Mouse (Mus musculus) CH12.LX (cell line): ENCODE measurements around the gene Snx21. TPM values are rescaled to one million over a fixed set of nuclear protein-coding genes. Genes with fewer than 3 reads are reported as not detected.

Experiments used
- DNase-seq: peaks from one replicate; pipeline ENCODE4 v3.0.0-alpha.2; 2013; ENCODE audit errors: extremely low read depth
- H3K27ac ChIP-seq: 2 replicates; pipeline ENCODE4 v1.5.1; 2012; ENCODE audit warnings: low read depth, mild to moderate bottlenecking, control low read depth, moderate library complexity; ENCODE audit not compliant: insufficient read depth
- H3K27me3 ChIP-seq: replicated peaks from 2 replicates; pipeline ENCODE3; 2012; ENCODE audit warnings: inconsistent platforms
- H3K36me3 ChIP-seq, 2 experiments: replicated peaks in 1 of 2; 2 replicates each; pipeline versions ENCODE3 to v1.6.1; 2012; ENCODE audit warnings: inconsistent platforms in 1 of 2, low read length in 1 of 2, mild to moderate bottlenecking in 1 of 2, mixed read lengths in 1 of 2, moderate library complexity in 1 of 2; ENCODE audit not compliant: control insufficient read depth in 1 of 2, insufficient read depth in 1 of 2
- H3K4me1 ChIP-seq, 2 experiments: 2 replicates each; pipeline ENCODE4 v1.6.1; 2012; ENCODE audit warnings: inconsistent platforms in 1 of 2, moderate library complexity in 1 of 2; ENCODE audit not compliant: insufficient read depth in 2 of 2, control insufficient read depth in 1 of 2
- H3K4me2 ChIP-seq: 2 replicates; pipeline ENCODE4 v1.6.1; 2012; ENCODE audit warnings: low read depth, mild to moderate bottlenecking, control low read depth; ENCODE audit not compliant: poor library complexity, insufficient read depth, severe bottlenecking
- H3K4me3 ChIP-seq, 3 experiments: fragments of 150-350 bp in 1 of 3; sonication (generic) in 1 of 3; replicated peaks in 1 of 3; 2 replicates each; pipeline versions ENCODE3 to v1.5.1; 2011 to 2012; ENCODE audit warnings: low read depth in 2 of 3, low read length in 2 of 3, mild to moderate bottlenecking in 2 of 3, moderate library complexity in 2 of 3, control low read depth in 1 of 3, improper control_type of control experiment in 1 of 3, inconsistent platforms in 1 of 3, mixed read lengths in 1 of 3; ENCODE audit not compliant: poor library complexity in 1 of 3
- H3K79me2 ChIP-seq: replicated peaks from 2 replicates; pipeline ENCODE4 v1.6.1; 2012; ENCODE audit warnings: mild to moderate bottlenecking, moderate library complexity; ENCODE audit not compliant: control insufficient read depth, poor library complexity, insufficient read depth, severe bottlenecking; ENCODE audit errors: extremely low read depth
- H3K9ac ChIP-seq: 2 replicates; pipeline ENCODE4 v1.6.1; 2012; ENCODE audit warnings: low read depth, mild to moderate bottlenecking, control low read depth, moderate library complexity; ENCODE audit not compliant: insufficient read depth
- H3K9me3 ChIP-seq: replicated peaks from 2 replicates; pipeline ENCODE3; 2012; ENCODE audit warnings: low read length, inconsistent platforms, mixed read lengths
- BHLHE40 ChIP-seq: IDR thresholded peaks from 2 replicates; pipeline ENCODE4 v1.6.1; 2011; ENCODE audit warnings: mild to moderate bottlenecking, low read depth, low read length, improper control_type of control experiment
- CHD1 ChIP-seq: IDR thresholded peaks from 2 replicates; pipeline ENCODE4 v1.6.1; 2012; ENCODE audit warnings: low read depth, low read length, improper control_type of control experiment, inconsistent platforms
- CHD2 ChIP-seq: IDR thresholded peaks from 2 replicates; pipeline ENCODE4 v1.6.1; 2011; ENCODE audit warnings: low read length, improper control_type of control experiment
- CTCF ChIP-seq, 2 experiments: IDR thresholded peaks in 1 of 2; conservative IDR thresholded peaks in 1 of 2; 2 replicates each; pipeline ENCODE4 v1.5.1; 2011 to 2012; ENCODE audit warnings: low read depth in 2 of 2, low read length in 2 of 2, improper control_type of control experiment in 1 of 2, inconsistent platforms in 1 of 2, mild to moderate bottlenecking in 1 of 2, moderate library complexity in 1 of 2
- E2F4 ChIP-seq: IDR thresholded peaks from 2 replicates; pipeline ENCODE4 v1.6.1; 2011; ENCODE audit warnings: low read depth, low read length, improper control_type of control experiment; ENCODE audit not compliant: insufficient replicate concordance
- ELF1 ChIP-seq: IDR thresholded peaks from 2 replicates; pipeline ENCODE4 v1.6.1; 2014; ENCODE audit warnings: low read depth, mild to moderate bottlenecking, inconsistent platforms, low read length, improper control_type of control experiment
- EP300 ChIP-seq: IDR thresholded peaks from 2 replicates; pipeline ENCODE4 v1.6.1; 2011; ENCODE audit warnings: low read length, improper control_type of control experiment
- GABPA ChIP-seq: IDR thresholded peaks from 2 replicates; pipeline ENCODE4 v1.6.1; 2012; ENCODE audit warnings: low read depth, low read length, improper control_type of control experiment, inconsistent platforms; ENCODE audit not compliant: insufficient replicate concordance
- IRF4 ChIP-seq: IDR thresholded peaks from 2 replicates; pipeline ENCODE4 v1.6.1; 2014; ENCODE audit warnings: low read depth, mild to moderate bottlenecking, inconsistent platforms, low read length, improper control_type of control experiment
- JUN ChIP-seq: IDR thresholded peaks from 2 replicates; pipeline ENCODE4 v1.6.1; 2011; ENCODE audit warnings: low read depth, mild to moderate bottlenecking, low read length, improper control_type of control experiment, moderate library complexity; ENCODE audit not compliant: insufficient read depth
- JUND ChIP-seq: conservative IDR thresholded peaks from 2 replicates; pipeline ENCODE4 v1.6.1; 2011; ENCODE audit warnings: low read depth, low read length, improper control_type of control experiment
- MAFK ChIP-seq: IDR thresholded peaks from 2 replicates; pipeline ENCODE4 v1.6.1; 2011; ENCODE audit warnings: low read length, improper control_type of control experiment; ENCODE audit not compliant: insufficient replicate concordance
- MAX ChIP-seq: IDR thresholded peaks from 2 replicates; pipeline ENCODE4 v1.6.1; 2011; ENCODE audit warnings: low read length, improper control_type of control experiment
- MAZ ChIP-seq: IDR thresholded peaks from 2 replicates; pipeline ENCODE4 v1.6.1; 2012; ENCODE audit warnings: low read depth, mild to moderate bottlenecking, inconsistent platforms, low read length, improper control_type of control experiment, moderate library complexity
- MEF2A ChIP-seq: IDR thresholded peaks from 2 replicates; pipeline ENCODE4 v1.6.1; 2014; ENCODE audit warnings: low read depth, mild to moderate bottlenecking, inconsistent platforms, low read length, improper control_type of control experiment, borderline replicate concordance
- MXI1 ChIP-seq: IDR thresholded peaks from 2 replicates; pipeline ENCODE4 v1.6.1; 2011; ENCODE audit warnings: mild to moderate bottlenecking, low read depth, low read length, improper control_type of control experiment
- MYC ChIP-seq: IDR thresholded peaks from 2 replicates; pipeline ENCODE4 v1.6.1; 2011; ENCODE audit warnings: low read depth, mild to moderate bottlenecking, improper control_type of control experiment, low read length
- NELFE ChIP-seq: IDR thresholded peaks from 2 replicates; pipeline ENCODE4 v1.6.1; 2011; ENCODE audit warnings: low read depth, low read length, improper control_type of control experiment
- NRF1 ChIP-seq: IDR thresholded peaks from 2 replicates; pipeline ENCODE4 v1.6.1; 2014; ENCODE audit warnings: low read depth, mild to moderate bottlenecking, inconsistent platforms, low read length, improper control_type of control experiment, moderate library complexity
- PAX5 ChIP-seq: IDR thresholded peaks from 2 replicates; pipeline ENCODE4 v1.6.1; 2012; ENCODE audit warnings: low read length, inconsistent platforms, mixed read lengths
- POLR2A ChIP-seq: IDR thresholded peaks from 2 replicates; pipeline ENCODE4 v1.6.1; 2011; ENCODE audit warnings: low read depth, mild to moderate bottlenecking, improper control_type of control experiment, low read length
- POLR2AphosphoS2 ChIP-seq: IDR thresholded peaks from 2 replicates; pipeline ENCODE4 v1.6.1; 2011; ENCODE audit warnings: low read depth, low read length, improper control_type of control experiment
- SIN3A ChIP-seq: IDR thresholded peaks from 2 replicates; pipeline ENCODE4 v1.6.1; 2012; ENCODE audit warnings: low read length, improper control_type of control experiment, inconsistent platforms
- SMC3 ChIP-seq: IDR thresholded peaks from 2 replicates; pipeline ENCODE4 v1.6.1; 2011; ENCODE audit warnings: low read depth, low read length, improper control_type of control experiment
- TBP ChIP-seq: conservative IDR thresholded peaks from 2 replicates; pipeline ENCODE4 v1.6.1; 2011; ENCODE audit warnings: low read depth, low read length, improper control_type of control experiment
- UBTF ChIP-seq: IDR thresholded peaks from 2 replicates; pipeline ENCODE4 v1.6.1; 2012; ENCODE audit warnings: low read depth, mild to moderate bottlenecking, inconsistent platforms, low read length, improper control_type of control experiment, moderate library complexity
- USF1 ChIP-seq: IDR thresholded peaks from 2 replicates; pipeline ENCODE4 v1.6.1; 2014; ENCODE audit warnings: low read depth, mild to moderate bottlenecking, inconsistent platforms, low read length, improper control_type of control experiment
- USF2 ChIP-seq: conservative IDR thresholded peaks from 2 replicates; pipeline ENCODE4 v1.6.1; 2011; ENCODE audit warnings: low read depth, low read length, improper control_type of control experiment
- ZC3H11A ChIP-seq: IDR thresholded peaks from 2 replicates; pipeline ENCODE4 v1.6.1; 2012; ENCODE audit warnings: low read depth, mild to moderate bottlenecking, inconsistent platforms, low read length, improper control_type of control experiment
- ZKSCAN1 ChIP-seq: IDR thresholded peaks from 2 replicates; pipeline ENCODE4 v1.6.1; 2012; ENCODE audit warnings: low read depth, inconsistent platforms, low read length, improper control_type of control experiment, borderline replicate concordance
- ZMIZ1 ChIP-seq: IDR thresholded peaks from 2 replicates; pipeline ENCODE4 v1.6.1; 2012; ENCODE audit warnings: low read depth, mild to moderate bottlenecking, inconsistent platforms, low read length, improper control_type of control experiment
- ZNF384 ChIP-seq: IDR thresholded peaks from 2 replicates; pipeline ENCODE4 v1.6.1; 2012; ENCODE audit warnings: low read depth, low read length, improper control_type of control experiment, inconsistent platforms
- dilution Hi-C: fragments of 300-500 bp; cut with MboI; formaldehyde crosslinking; loops from 2 replicates; pipeline ENCODE4 v1.14.3; 2020; ENCODE audit warnings: low sequenced_read_pairs; ENCODE audit not compliant: extremely low pct_unique_long_range_greater_than_20kb, extremely low pct_ligation_motif_present
- in situ Hi-C: fragments of 300-500 bp; cut with MboI; formaldehyde crosslinking; loops from 3 replicates; pipeline ENCODE4 v1.14.3; 2019; ENCODE audit warnings: low sequenced_read_pairs, low pct_ligation_motif_present, low pct_unique_long_range_greater_than_20kb, mixed read lengths
- polyA plus RNA-seq: library from polyadenylated mRNA; unstranded; fragments of >175 nt; gene quantifications from 2 replicates; pipeline ENCODE4 v1.2.1, GENCODE M21; 2012; ENCODE audit warnings: low read depth; ENCODE audit not compliant: insufficient read length
- total RNA-seq, 2 experiments: library from RNA; depleted of rRNA; stranded (reverse); fragments of 300-350 nt in 1 of 2; fragments of >200 nt in 1 of 2; gene quantifications; 2 replicates each; pipeline ENCODE4 v1.2.3; 2012 to 2014

The Snx21 gene
- total and polyA plus RNA-seq, 3 experiments, result 0.71 to 3.3 (median 1.5) TPM

- 0 out of 2 replicates have a peak, but pooled peaks have one; percentile 31 for TF ChIP-seq MYC
- no peak for TF ChIP-seq PAX5
- TF ChIP-seq E2F4, result no peak
- 0 out of 2 replicates have a peak, but pooled peaks have one; percentile 14 for TF ChIP-seq MAZ
- no peak for TF ChIP-seq POLR2AphosphoS2
- TF ChIP-seq MXI1, result peak; percentile 73; the same call in 1 of the 2 replicates
- no peak for TF ChIP-seq MAFK
- peak; percentile 39 for TF ChIP-seq SMC3
- TF ChIP-seq JUND, result no peak
- no peak for TF ChIP-seq JUN
- TF ChIP-seq POLR2A, result peak; percentile 54
- peak; percentile 80 for TF ChIP-seq BHLHE40
- TF ChIP-seq CTCF (conservative IDR thresholded peaks at IDR 0.05 in 1 of 2, IDR thresholded peaks at IDR 0.05 in 1 of 2; ENCODE audit: low read depth in 2 of 2, low read length in 2 of 2), result peak in 1 of 2 experiments; percentile 73; a peak in 2 of 4 replicates
- peak; percentile 21; the same call in 1 of the 2 replicates for TF ChIP-seq IRF4
- no peak for TF ChIP-seq NRF1
- TF ChIP-seq ZC3H11A, result no peak
- no peak for TF ChIP-seq MAX
- peak; percentile 84; the same call in 1 of the 2 replicates for TF ChIP-seq CHD1
- TF ChIP-seq EP300, result no peak
- no peak for TF ChIP-seq USF1
- no peak for TF ChIP-seq ZMIZ1
- TF ChIP-seq SIN3A, result peak; percentile 34; the same call in 1 of the 2 replicates
These were observed 47.2 kb downstream of the Snx21 start, which contains the start of gene Ctsa (continued) for GRCm38 (mm10) chr2:164832748-164833301.

GRCm38 (mm10) chr2:164833314-164833959 is 47.8 kb downstream of the Snx21 start, which contains the start of gene Neurl2:
Gene Neurl2 (minus strand): TSS chr2:164833456.
- Histone ChIP-seq H3K9me3 (no peaks in the 10 kb centered on the region), H3K27me3 (peaks cover 1% of the 10 kb centered on the region), H3K4me3 (peak within 1 kb of the TSS; percentile 58 to 70 (median 66)), H3K27ac (peak within 1 kb of the TSS; percentile 26; the same call in 1 of the 2 replicates), H3K9ac (peak within 1 kb of the TSS; percentile 74), H3K4me2 (peak within 1 kb of the TSS; percentile 53), H3K36me3 (peaks cover 21 to 31% of the 10 kb centered on the region in 2 experiments), H3K4me1 (peaks cover 12 to 39% of the 10 kb centered on the region in 2 experiments), H3K79me2 (no peaks in the 10 kb centered on the region)
- dilution Hi-C loops, result no loop called here
- in situ Hi-C loops, result loop anchor here (5.0 kb wide), 1 partner anchor 44 kb away; the partner anchor contains the start of gene Pcif1
- DNase-seq, result peak; percentile 70
- TF ChIP-seq ELF1, result no peak; the same call in 1 of the 2 replicates
- TF ChIP-seq SIN3A, result peak; percentile 88
- TF ChIP-seq GABPA, result no peak
- TF ChIP-seq ZC3H11A, result no peak
- no peak for TF ChIP-seq JUN
- peak; percentile 57 for TF ChIP-seq POLR2A
- TF ChIP-seq USF2, result peak; percentile 100
- no peak for TF ChIP-seq SMC3
- TF ChIP-seq POLR2AphosphoS2, result no peak
- 0 out of 2 replicates have a peak, but pooled peaks have one; percentile 70 for TF ChIP-seq CHD1
- no peak for TF ChIP-seq PAX5
- TF ChIP-seq UBTF, result no peak
- peak; percentile 92 for TF ChIP-seq MAX
- TF ChIP-seq MXI1, result peak; percentile 55; the same call in 1 of the 2 replicates
- no peak for TF ChIP-seq MAFK
- no peak for TF ChIP-seq CHD2
- no peak for TF ChIP-seq MYC
- TF ChIP-seq USF1, result peak; percentile 98
- peak; percentile 56; the same call in 1 of the 2 replicates for TF ChIP-seq TBP
- no peak for TF ChIP-seq NRF1
- TF ChIP-seq MEF2A, result peak; percentile 85
- 0 out of 2 replicates have a peak, but pooled peaks have one; percentile 13 for TF ChIP-seq NELFE
- 0 out of 2 replicates have a peak, but pooled peaks have one; percentile 11 for TF ChIP-seq ZMIZ1
- peak; percentile 99 for TF ChIP-seq BHLHE40
- TF ChIP-seq E2F4, result no peak
- no peak for TF ChIP-seq ZKSCAN1
- peak; percentile 34; the same call in 1 of the 2 replicates for TF ChIP-seq ZNF384
